Comparison of ENCODE assay signal across 8 mouse cellular contexts in genomic region chr8:91381543-91382106, GRCm38 (mm10).
A peak's percentile ranks its signal among the peaks of the same experiment; 100 is the strongest.
DNase-seq lines count a peak whose midpoint lies in the region; ATAC-seq lines count a peak whose summit lies in the region.

No protein-coding gene starts in this region.

- peak; percentile 19 to 66; a peak in 1 of 4 replicates for ATAC-seq in hematopoietic stem cell, adult 5-6 weeks (replicated peaks in 1 of 2; ENCODE audit: insufficient read depth in 1 of 2, low FRiP score in 2 of 2, low TSS enrichment in 1 of 2, low read depth in 1 of 2, poor library complexity in 2 of 2, severe bottlenecking in 2 of 2)

- DNase-seq in kidney, adult 11 months = peak; percentile 54
- DNase-seq in kidney, postnatal 4 days = no peak
- peak; percentile 46 to 60 for DNase-seq in adrenal gland, postnatal 36 days
- DNase-seq in lung, postnatal 10 days = peak; percentile 78
- no peak for DNase-seq in right cerebral cortex, postnatal 25 days
- DNase-seq in cerebellum, postnatal 36 days = no peak
- DNase-seq in right cerebral cortex, postnatal 14 days = no peak

Comparison
In these comparisons a context has a peak if more than half of its experiments do, and no peak if none do; other contexts are left out.
1. DNase-seq: peak in kidney, adult 11 months (single experiment), adrenal gland, postnatal 36 days (2 of 2) and lung, postnatal 10 days (single experiment); none in kidney, postnatal 4 days (0 of 2), right cerebral cortex, postnatal 25 days (single experiment), cerebellum, postnatal 36 days (0 of 2) and right cerebral cortex, postnatal 14 days (single experiment).